Mouse (Mus musculus) CD8-positive naive resting alpha-beta T cell, adult 57 days (primary cell): Measurements from ENCODE around the gene Tmem184b. TPM values are rescaled to one million over a fixed set of nuclear protein-coding genes. Genes with fewer than 3 reads are reported as not detected.

ENCODE experiments used
- total RNA-seq: library from RNA; stranded (reverse); gene quantifications from one replicate; pipeline ENCODE4 v1.2.4, GENCODE M21; 2023

The Tmem184b gene
- total RNA-seq, result 33.5 TPM

GRCm38 (mm10) chr15:79402836-79403762 is at the start of gene Tmem184b:
Tmem184b (minus strand) TSS chr15:79403569.

GRCm38 (mm10) chr15:79346051-79346793 is 57.1 kb downstream of the Tmem184b start, which contains the start of gene Maff:
Maff (plus strand) TSS chr15:79346621.

GRCm38 (mm10) chr15:79328058-79328938 is 75.1 kb downstream of the Tmem184b start, which contains the start of gene Pla2g6:
Pla2g6 (minus strand) TSS chr15:79328390.

Other genes starting within 250 kb of the Tmem184b start
- not detected for gene Sox10, start 238.3 kb downstream of the Tmem184b start, total RNA-seq
- gene Pick1, start 174.4 kb downstream of the Tmem184b start, total RNA-seq, result 24.2 TPM
- 0.24 TPM for gene Gm49486, start 174.2 kb downstream of the Tmem184b start, total RNA-seq
- gene Slc16a8, start 148.8 kb downstream of the Tmem184b start, total RNA-seq, result not detected
- gene Baiap2l2, start 118.0 kb downstream of the Tmem184b start, total RNA-seq, result 0.24 TPM
- gene Pla2g6, start 75.2 kb downstream of the Tmem184b start, total RNA-seq, result 12.1 TPM
- 135 TPM for gene Maff, start 56.9 kb downstream of the Tmem184b start, total RNA-seq
- 51.3 TPM for gene Csnk1e, start 52.0 kb upstream of the Tmem184b start, total RNA-seq
- gene Kcnj4, start 101.7 kb upstream of the Tmem184b start, total RNA-seq, result not detected
- not detected for gene Kdelr3, start 112.8 kb upstream of the Tmem184b start, total RNA-seq
- 283 TPM for gene Ddx17, start 143.2 kb upstream of the Tmem184b start, total RNA-seq
- gene Dmc1, start 201.5 kb upstream of the Tmem184b start, total RNA-seq, result not detected